Mouse (Mus musculus): ENCODE measurements at regions not wholly inside any gene's neighbourhood (a gene's known extent, or its start where the extent isn't known, plus 50 kb on each side); places are given as distances from the start of the nearest gene placed in this dataset.

GRCm38 (mm10) chr2:51015360-51016128 is 133.4 kb downstream of the Rnd3 start:
- Histone ChIP-seq H3K27ac (replicated peaks; ENCODE audit: low read depth, low read length) (no peak overlapping the region), H3K36me3 (ENCODE audit: control insufficient read depth, insufficient read depth, low read length) (no peaks in the 10 kb centered on the region), H3K4me2 (replicated peaks; ENCODE audit: low read depth, low read length, severe bottlenecking) (no peak overlapping the region), H3K4me1 (ENCODE audit: control insufficient read depth, insufficient read depth, low read length) (peaks cover 9% of the 10 kb centered on the region), H3K27me3 (ENCODE audit: control insufficient read depth, insufficient read depth, low read length) (no peaks in the 10 kb centered on the region), H3K4me3 (replicated peaks; ENCODE audit: low read length) (no peak overlapping the region), H3K9ac (ENCODE audit: low read depth, low read length, severe bottlenecking) (no peak overlapping the region), H3K9me3 (ENCODE audit: control insufficient read depth, low read length) (no peaks in the 10 kb centered on the region)
- peak; percentile 42 for DNase-seq (ENCODE audit: low spot score)
- no peak for TF ChIP-seq POLR2A (IDR thresholded peaks at IDR 0.05; ENCODE audit: borderline replicate concordance, extremely low read depth, insufficient read depth, insufficient read length)
- 24% methylated on average over 7 of the region's 7 CpGs for WGBS
- ATAC-seq (ENCODE audit: low FRiP score, low read depth) = peak; percentile 68

GRCm38 (mm10) chr2:51014232-51014631 is 134.7 kb downstream of the Rnd3 start:
- ATAC-seq (ENCODE audit: low FRiP score, low read depth) (no peak), DNase-seq (ENCODE audit: low spot score) (no peak)
- H3K9ac ChIP-seq (ENCODE audit: low read depth, low read length, severe bottlenecking) = no peak overlapping the region
- no peaks in the 10 kb centered on the region for H3K9me3 ChIP-seq (ENCODE audit: control insufficient read depth, low read length)
- H3K27me3 ChIP-seq (ENCODE audit: control insufficient read depth, insufficient read depth, low read length) = no peaks in the 10 kb centered on the region
- H3K4me1 ChIP-seq (ENCODE audit: control insufficient read depth, insufficient read depth, low read length) = peaks cover 9% of the 10 kb centered on the region
- no peak overlapping the region for H3K4me3 ChIP-seq (replicated peaks; ENCODE audit: low read length)
- no peak for TF ChIP-seq POLR2A (IDR thresholded peaks at IDR 0.05; ENCODE audit: borderline replicate concordance, extremely low read depth, insufficient read depth, insufficient read length)
- H3K4me2 ChIP-seq (replicated peaks; ENCODE audit: low read depth, low read length, severe bottlenecking) = no peak overlapping the region
- H3K36me3 ChIP-seq (ENCODE audit: control insufficient read depth, insufficient read depth, low read length) = no peaks in the 10 kb centered on the region
- H3K27ac ChIP-seq (replicated peaks; ENCODE audit: low read depth, low read length) = no peak overlapping the region

GRCm38 (mm10) chr2:51013090-51013489 is 135.8 kb downstream of the Rnd3 start:
- Histone ChIP-seq H3K4me1 (ENCODE audit: control insufficient read depth, insufficient read depth, low read length) (peaks cover 9% of the 10 kb centered on the region), H3K36me3 (ENCODE audit: control insufficient read depth, insufficient read depth, low read length) (no peaks in the 10 kb centered on the region), H3K4me2 (replicated peaks; ENCODE audit: low read depth, low read length, severe bottlenecking) (no peak overlapping the region), H3K27ac (replicated peaks; ENCODE audit: low read depth, low read length) (no peak overlapping the region), H3K9ac (ENCODE audit: low read depth, low read length, severe bottlenecking) (no peak overlapping the region), H3K9me3 (ENCODE audit: control insufficient read depth, low read length) (no peaks in the 10 kb centered on the region), H3K27me3 (ENCODE audit: control insufficient read depth, insufficient read depth, low read length) (no peaks in the 10 kb centered on the region), H3K4me3 (replicated peaks; ENCODE audit: low read length) (no peak overlapping the region)
- TF ChIP-seq POLR2A (IDR thresholded peaks at IDR 0.05; ENCODE audit: borderline replicate concordance, extremely low read depth, insufficient read depth, insufficient read length) = no peak
- DNase-seq (ENCODE audit: low spot score) (no peak), ATAC-seq (ENCODE audit: low FRiP score, low read depth) (no peak)
- 59% methylated on average over 2 of the region's 2 CpGs for WGBS

- H3K4me3 ChIP-seq (replicated peaks; ENCODE audit: low read length) = no peak overlapping the region
- H3K9ac ChIP-seq (ENCODE audit: low read depth, low read length, severe bottlenecking) = no peak overlapping the region
- no peaks in the 10 kb centered on the region for H3K4me1 ChIP-seq (ENCODE audit: control insufficient read depth, insufficient read depth, low read length)
- WGBS = 79% methylated on average over 2 of the region's 2 CpGs
- H3K9me3 ChIP-seq (ENCODE audit: control insufficient read depth, low read length) = no peaks in the 10 kb centered on the region
- no peaks in the 10 kb centered on the region for H3K36me3 ChIP-seq (ENCODE audit: control insufficient read depth, insufficient read depth, low read length)
- H3K27ac ChIP-seq (replicated peaks; ENCODE audit: low read depth, low read length) = no peak overlapping the region
- TF ChIP-seq POLR2A (IDR thresholded peaks at IDR 0.05; ENCODE audit: borderline replicate concordance, extremely low read depth, insufficient read depth, insufficient read length) = no peak
- no peak overlapping the region for H3K4me2 ChIP-seq (replicated peaks; ENCODE audit: low read depth, low read length, severe bottlenecking)
- DNase-seq (ENCODE audit: low spot score) (no peak), ATAC-seq (ENCODE audit: low FRiP score, low read depth) (no peak)
- H3K27me3 ChIP-seq (ENCODE audit: control insufficient read depth, insufficient read depth, low read length) = no peaks in the 10 kb centered on the region
Measured at GRCm38 (mm10) chr2:51008251-51008533, 140.7 kb downstream of the Rnd3 start.

GRCm38 (mm10) chr2:51007409-51008250 is 141.3 kb downstream of the Rnd3 start:
- 70% methylated on average over 11 of the region's 11 CpGs for WGBS
- Histone ChIP-seq H3K36me3 (ENCODE audit: control insufficient read depth, insufficient read depth, low read length) (no peaks in the 10 kb centered on the region), H3K9me3 (ENCODE audit: control insufficient read depth, low read length) (no peaks in the 10 kb centered on the region), H3K4me2 (replicated peaks; ENCODE audit: low read depth, low read length, severe bottlenecking) (no peak overlapping the region), H3K27me3 (ENCODE audit: control insufficient read depth, insufficient read depth, low read length) (no peaks in the 10 kb centered on the region), H3K4me1 (ENCODE audit: control insufficient read depth, insufficient read depth, low read length) (no peaks in the 10 kb centered on the region), H3K4me3 (replicated peaks; ENCODE audit: low read length) (no peak overlapping the region), H3K27ac (replicated peaks; ENCODE audit: low read depth, low read length) (no peak overlapping the region), H3K9ac (ENCODE audit: low read depth, low read length, severe bottlenecking) (no peak overlapping the region)
- DNase-seq (ENCODE audit: low spot score) (no peak), ATAC-seq (ENCODE audit: low FRiP score, low read depth) (no peak)
- TF ChIP-seq POLR2A (IDR thresholded peaks at IDR 0.05; ENCODE audit: borderline replicate concordance, extremely low read depth, insufficient read depth, insufficient read length) = no peak
